Mouse (Mus musculus): ENCODE measurements around the gene Prkcd.
"Not testable (repeated sequence)": the region's sequence is repeated elsewhere in the genome, so short reads cannot be mapped to it uniquely, and the experiment has no call there.

The Prkcd gene

GRCm38 (mm10) chr14:30608176-30608575 is 17.8 kb downstream of the Prkcd start:
- DNase-seq (ENCODE audit: low read depth, low spot score) = no peak

GRCm38 (mm10) chr14:30607696-30608095 is 18.3 kb downstream of the Prkcd start:
- no peak for DNase-seq (ENCODE audit: low read depth, low spot score)

DNA sequence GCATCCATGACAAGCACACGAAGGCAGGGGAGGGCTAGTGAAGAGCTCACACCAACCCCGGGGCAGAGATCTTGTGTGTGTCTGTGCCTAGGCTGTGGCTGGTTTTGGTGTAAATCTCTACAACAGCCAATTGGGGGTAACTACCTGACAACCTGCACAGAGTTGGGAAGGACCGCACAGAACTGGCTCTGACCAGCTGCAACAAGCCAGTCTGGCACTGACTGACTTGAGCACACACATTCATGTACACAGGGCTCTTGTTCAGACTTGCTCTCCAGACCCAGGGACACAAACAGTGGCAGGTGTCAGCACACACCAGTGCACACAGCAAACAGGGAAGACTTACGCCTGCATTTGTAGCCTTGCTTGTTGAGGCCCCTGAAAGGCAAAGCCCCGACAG is 19.2 kb downstream of the Prkcd start:
- DNase-seq (ENCODE audit: low read depth, low spot score) = no peak

GRCm38 (mm10) chr14:30597142-30597541 is 28.9 kb downstream of the Prkcd start:
- no peak for DNase-seq (ENCODE audit: low read depth, low spot score)

- DNase-seq (ENCODE audit: low read depth, low spot score) = no peak
Measured at GRCm38 (mm10) chr14:30596407-30596806, 29.6 kb downstream of the Prkcd start.

DNA sequence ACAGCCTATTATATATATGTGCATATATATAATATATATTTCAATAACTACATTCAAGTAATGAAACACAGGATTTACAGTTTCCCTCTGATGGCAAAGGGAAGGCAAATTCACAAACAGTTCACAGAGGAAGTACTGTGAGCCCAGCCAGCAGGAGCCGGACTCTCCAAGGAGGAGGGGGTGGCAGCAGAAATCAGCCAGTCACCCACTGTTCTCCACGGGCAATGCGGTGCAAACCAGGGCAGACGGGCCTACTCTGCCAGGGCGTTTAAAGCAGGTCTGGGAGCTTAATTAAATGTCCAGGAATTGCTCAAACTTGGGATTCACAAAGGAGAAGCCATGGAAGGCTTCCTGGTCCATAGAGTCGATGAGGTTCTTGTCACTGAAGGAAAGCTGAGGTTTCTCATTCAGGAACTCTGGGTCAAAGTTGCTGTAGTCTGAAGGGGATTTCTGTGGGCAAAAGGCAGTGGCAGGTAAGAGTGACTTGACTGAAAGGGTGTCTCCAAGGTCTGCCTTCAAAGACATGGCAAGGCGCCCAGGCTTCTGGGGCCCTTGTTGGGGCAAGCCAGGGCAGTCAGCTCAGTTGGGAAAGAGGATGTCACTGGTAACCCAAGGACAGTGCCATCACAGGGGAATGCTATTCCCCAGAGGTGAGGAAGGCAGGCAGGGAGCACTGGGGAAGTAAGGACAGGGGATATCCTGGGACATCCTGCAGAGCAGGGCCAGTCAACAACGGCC is 30.3 kb downstream of the Prkcd start:
- no peak for DNase-seq (ENCODE audit: low read depth, low spot score)

- no peak for DNase-seq (ENCODE audit: low read depth, low spot score)
Measured at GRCm38 (mm10) chr14:30594092-30594695, 31.8 kb downstream of the Prkcd start.

DNA sequence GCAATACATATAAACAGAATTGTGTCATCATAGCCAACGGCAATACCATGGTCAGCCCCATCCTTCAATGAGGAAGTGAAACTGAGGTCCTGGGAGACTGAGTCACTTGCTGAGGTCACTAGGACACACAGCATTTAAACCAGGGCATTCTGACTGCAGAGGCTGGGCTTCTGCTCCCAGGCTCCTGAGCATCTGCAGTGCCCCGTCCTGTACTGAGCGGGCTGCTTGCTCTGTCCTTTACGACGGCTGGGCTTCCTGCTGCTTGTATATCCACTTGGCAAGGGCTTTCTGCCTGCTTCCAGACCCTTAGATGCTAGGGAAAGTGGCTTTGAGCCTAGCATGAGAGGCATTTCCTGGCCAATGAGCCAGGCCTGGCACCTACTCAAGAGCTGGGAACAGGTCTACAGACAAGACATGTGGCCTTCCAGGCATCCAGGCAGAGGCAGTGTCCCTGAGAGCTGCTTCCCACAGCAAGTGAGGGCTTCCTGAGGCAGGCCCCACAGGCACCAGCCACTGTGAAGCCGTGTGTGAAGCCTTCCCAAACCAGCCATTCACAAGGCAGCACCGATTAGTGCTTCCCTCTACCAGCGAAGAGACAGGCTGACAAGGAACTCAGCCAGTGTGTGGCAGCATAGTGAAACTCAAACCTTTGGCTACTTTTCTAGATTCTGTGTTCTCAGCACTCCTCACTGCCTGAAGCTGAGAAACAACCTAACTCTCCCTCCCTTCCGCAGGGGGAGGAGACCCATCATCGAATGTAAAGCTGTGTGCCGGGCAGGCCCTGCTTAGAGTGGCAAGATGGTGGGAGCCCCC is 32.5 kb downstream of the Prkcd start:
- no peak for DNase-seq (ENCODE audit: low read depth, low spot score)

DNA sequence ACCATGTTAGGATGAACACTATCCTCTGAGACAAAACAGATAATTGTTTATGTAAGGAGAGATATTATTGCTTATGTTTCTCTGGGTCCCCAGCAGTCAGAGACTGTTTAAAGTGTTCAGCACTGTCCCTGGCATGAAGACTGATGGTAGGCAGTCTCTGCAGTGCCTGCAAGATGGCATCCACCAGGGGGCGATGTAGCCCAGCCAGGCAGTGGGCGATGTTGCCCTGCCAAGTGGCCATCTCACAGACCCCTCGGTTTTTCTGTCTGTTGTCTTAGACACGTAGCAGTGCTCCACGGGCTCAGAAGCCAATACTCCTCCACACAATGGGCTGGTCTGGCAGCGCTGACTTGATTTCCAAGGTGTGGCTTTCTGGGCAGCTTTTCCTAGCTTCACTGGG is 34.6 kb downstream of the Prkcd start:
- DNase-seq (ENCODE audit: low read depth, low spot score) = peak; percentile 86

DNA sequence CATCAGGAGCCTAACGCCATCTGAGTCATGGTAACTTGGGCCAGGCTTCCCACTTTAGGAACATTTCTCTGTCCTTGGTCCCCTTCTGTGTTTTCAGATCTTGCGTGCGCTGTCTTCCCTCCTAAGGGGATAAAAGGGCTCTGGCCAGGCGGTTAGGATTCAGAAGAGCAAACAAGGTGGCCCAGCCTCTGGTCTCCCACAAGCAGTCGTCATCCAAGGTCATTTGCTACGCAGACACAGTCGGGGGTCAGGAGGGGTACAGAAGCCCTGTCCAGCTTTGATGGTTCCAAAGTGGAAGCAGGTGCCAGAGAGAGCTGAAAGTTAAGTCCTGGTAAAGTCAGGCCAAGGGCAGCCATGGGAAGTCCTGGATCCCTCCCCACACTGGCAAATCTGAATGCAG is 35.1 kb downstream of the Prkcd start:
- DNase-seq (ENCODE audit: low read depth, low spot score) = no peak

DNA sequence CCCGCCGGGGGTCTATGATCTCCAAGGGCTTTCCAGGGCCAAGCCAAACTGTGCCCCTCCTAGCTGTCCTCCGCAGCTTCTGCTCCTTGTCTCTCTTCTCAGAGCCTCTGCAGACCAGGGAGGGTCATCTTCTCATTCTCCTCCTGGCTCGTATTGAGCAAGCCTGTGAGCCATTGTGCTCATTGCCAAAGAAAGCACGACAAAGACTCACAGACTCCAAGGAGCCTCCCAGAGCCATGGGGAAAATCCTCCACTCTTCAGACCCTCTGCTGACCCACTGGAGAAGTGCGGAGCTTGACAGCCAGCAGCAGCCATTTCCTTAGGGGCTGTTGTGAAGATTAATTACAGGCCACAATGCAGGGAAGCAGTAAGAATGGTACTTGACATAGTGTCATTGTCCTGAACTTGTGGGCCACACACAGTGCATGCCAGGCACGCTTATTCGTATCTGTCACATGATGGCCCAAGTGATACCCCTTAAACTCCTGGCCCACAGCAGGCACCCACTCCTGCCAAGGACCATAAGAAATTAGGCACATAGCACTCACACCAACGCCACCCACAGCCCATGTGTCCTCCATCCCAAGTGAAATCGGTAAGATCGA is 35.9 kb downstream of the Prkcd start:
- no peak for DNase-seq (ENCODE audit: low read depth, low spot score)

DNA sequence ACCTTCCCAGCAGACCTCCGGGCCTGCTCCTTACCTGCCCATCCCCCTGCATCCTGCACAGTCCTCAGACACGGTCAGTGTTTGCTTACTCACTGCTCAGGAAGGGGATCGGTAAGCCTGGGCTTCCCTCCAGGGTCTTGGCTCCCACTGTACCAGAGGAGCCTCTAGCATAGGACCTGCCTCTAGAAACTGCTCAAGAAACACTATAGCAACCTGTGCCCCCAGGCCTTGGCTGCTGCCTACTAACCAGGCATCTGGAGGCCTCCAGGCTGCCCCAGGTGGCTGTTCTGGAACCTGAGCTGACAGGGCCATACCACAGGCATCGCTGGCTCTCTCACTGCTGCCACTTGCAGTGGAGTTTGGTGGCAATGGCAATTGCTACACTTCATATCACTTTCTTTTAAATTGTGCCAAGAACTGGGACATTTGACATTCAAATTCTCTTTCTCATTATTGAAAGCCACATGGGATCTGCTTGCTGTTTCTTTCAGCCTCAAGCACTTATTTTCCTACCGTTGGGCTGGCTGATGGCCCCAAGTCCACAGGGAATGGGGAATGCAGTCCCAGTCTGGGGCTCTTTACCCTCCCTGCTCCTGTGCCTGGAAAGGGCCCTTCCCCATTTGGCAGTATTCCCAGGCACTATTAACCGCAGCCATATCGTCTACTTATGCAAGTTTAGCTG is 39.1 kb downstream of the Prkcd start:
- DNase-seq (ENCODE audit: low read depth, low spot score) = no peak

DNA sequence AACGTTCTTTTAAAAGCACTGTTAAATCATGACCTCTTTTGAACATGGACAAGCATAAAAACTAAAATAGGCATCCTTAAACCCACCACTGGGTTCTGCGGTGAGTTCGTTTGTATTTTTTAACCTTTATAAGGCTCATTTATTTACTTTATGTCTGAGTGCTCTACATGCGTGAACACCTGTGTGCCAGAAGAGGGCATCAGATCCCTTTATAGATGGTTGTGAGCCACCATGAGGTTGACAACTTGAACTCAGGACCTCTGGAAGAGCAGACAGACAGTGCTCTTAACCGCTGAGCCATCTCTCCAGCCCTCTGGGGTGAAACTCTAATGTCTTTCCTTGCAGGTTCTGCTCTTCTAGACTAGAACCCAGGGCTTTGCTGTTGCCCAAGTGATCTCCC is 40.7 kb downstream of the Prkcd start:
- no peak for DNase-seq (ENCODE audit: low read depth, low spot score)

- peak; percentile 49 for DNase-seq (ENCODE audit: low read depth, low spot score)
Measured at GRCm38 (mm10) chr14:30584497-30585251, 41.3 kb downstream of the Prkcd start.

DNA sequence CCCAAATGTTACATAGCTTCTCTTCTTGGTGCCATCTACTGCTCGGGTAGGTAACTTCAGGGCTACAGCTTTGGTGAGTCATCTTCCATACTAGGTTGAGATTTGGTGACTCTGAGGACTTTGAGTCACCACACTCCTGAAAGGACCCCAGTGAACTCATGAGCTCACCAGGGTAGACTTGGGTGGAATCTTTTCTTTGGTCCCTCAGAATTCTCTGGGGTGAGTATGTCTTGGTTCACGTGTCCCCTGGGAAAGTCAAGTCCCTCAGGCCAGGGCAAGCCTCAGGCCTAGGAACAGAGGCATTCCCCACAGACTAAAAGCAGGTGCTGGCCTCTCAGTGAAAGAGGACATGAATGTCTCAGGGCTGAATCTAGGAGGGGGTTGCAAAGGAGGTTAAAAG is 41.9 kb downstream of the Prkcd start:
- DNase-seq (ENCODE audit: low read depth, low spot score) = peak; percentile 23

DNA sequence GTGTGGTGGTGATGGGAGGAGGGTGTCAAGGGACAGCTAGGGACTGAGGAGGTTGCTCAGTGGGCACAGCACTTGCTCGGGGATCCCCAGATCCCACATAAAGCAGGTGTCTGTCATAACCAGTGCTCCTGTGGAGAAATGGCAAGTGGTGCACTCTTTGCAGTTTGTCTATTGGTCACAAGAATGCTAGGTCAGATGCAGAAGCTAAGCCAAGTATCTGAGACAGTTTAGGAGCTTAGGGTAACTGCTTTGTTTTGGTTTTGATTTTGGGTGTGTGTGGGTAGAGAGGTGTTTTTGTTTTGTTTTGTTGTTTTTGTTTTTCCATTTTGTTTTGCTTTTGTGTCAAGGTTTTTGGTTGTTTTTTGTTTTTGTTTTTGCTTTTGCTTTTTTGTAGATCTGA is 44.8 kb downstream of the Prkcd start:
- peak; percentile 24 for DNase-seq (ENCODE audit: low read depth, low spot score)

DNA sequence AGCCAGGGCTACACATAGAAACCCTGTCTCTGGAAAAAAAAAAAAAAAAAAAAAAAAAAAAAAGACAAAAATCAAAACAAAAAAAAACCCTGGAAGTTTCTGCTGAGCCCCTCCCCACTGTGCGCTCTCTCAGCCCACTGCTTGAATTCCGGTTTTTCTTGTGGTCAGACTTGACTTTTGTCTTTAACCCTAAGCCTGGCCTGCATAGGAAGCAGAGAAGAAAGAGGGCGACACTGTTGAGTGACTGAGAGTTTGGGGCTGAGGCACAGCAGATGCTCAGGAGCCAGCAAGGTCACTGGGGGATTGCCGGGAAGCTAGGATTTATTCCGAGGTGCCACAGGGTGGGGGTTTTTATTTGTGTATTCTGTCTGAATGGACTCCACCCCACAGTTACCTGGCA is 46.1 kb downstream of the Prkcd start:
- DNase-seq (ENCODE audit: low read depth, low spot score) = peak; percentile 32

DNA sequence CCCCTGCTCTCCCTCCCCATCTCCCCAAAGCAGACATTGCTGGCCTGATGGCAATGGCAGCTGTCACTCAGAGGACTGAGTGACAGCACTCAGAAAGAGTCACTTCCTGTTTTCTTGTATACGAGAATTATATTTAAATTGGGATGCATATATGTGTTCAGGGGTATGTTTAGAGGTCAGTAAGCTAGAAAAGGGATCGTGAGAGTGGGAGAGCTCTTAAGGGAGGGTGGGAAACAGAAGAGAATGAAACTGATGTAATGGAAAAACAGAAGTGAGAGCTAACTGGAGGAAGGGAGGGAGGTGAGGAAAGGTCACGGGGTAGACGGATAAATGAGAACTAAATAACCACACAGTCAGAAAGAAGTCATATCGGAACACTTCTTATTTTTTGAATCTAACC is 46.8 kb downstream of the Prkcd start:
- DNase-seq (ENCODE audit: low read depth, low spot score) = peak; percentile 59

DNA sequence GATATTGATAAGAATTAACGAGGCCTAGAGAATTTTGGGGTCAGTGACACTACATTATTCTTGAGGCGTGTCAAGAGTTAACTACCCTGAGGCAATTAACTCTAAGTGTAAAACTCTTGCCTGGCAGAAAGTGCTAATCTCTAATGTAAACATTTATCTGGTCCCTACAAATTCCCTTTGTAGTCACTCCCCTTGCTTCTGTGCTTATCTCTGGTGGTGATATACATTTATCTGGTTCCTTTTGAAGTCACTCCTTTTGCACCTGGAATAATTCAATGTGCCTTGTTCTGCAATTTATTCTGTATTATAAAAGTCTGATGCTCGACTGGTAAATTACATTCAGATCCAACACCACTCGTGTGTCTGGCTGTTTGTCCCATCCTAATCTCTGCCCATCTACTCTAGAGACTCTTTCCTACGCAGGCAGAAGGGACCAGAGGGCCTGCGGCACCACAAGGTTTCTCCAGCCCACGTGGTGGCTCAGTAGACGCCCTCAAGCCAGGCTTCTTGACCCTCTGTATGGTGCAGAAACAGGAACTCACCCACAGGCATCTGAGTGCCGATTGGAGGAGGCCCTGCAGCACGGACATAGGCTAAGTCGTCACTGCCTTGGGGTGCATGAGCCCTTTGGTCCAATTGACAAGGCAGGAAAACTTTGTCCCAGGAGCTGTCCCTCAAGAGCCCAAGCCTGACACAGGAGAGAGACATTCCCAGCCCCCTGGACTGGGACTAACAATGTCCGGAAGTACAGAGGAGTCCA is 48.5 kb downstream of the Prkcd start:
- not testable (repeated sequence) for DNase-seq (ENCODE audit: low read depth, low spot score)

GRCm38 (mm10) chr14:30576260-30576659 is 49.8 kb downstream of the Prkcd start:
- no peak for DNase-seq (ENCODE audit: low read depth, low spot score)
